ENCODE assay signal across 10 mouse cellular contexts in the genomic region with DNA sequence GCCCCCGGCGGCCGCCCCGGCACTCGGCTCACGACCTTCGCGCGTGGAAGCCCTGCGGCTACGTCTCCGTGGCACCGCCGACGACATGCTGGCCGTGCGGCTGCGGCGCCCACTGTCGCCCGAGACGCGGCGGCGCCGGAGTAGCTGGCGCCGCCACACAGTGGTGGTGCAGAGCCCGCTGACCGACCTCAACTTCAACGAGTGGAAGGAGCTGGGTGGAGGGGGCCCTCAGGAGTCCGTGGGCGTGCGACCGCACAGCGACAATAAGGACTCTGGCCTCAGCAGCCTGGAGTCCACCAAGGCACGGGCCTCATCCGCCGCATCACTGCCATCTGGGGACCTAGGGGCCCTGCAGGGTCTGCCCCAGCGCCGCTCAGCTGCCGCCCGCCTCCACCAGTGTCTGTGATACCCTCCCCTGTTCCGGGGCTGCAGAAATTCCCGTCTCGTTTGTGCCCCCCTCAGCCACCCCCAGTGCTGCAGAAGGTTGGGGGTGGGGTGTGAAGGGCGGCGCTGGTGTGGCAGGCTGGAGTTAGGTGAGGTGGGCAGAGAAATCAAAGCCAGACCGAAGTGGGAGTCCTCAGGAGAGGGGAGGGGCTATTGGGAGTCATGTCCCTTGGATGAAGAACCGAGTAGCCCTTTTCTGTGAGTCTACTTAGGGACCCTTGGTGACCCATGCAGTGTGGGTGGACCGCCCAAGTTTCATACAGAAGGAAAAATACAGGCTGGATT. TPM values are rescaled to one million over a fixed set of nuclear protein-coding genes. Genes with fewer than 3 reads are reported as not detected.
DNase-seq lines count a peak whose midpoint lies in the region; ATAC-seq lines count a peak whose summit lies in the region.
"Had no signal": no experiment of that assay in that cellular context is flagged by ENCODE, and none has a peak within 500 bp of the region (broad histone marks: within the 10 kb centered on the region; RNA-seq: fewer than 3 reads in every experiment).

No protein-coding gene starts in this region.

- H3K36me3 ChIP-seq in heart, embryonic 15.5 days = peaks cover 28% of the 10 kb centered on the region
- peaks cover 16% of the 10 kb centered on the region for H3K36me3 ChIP-seq in embryonic facial prominence, embryonic 12.5 days
- H3K36me3 ChIP-seq in hindbrain, embryonic 15.5 days = 0 out of 2 replicates have a peak, but pooled peaks cover 5% of the 10 kb centered on the region
- no peaks in the 10 kb centered on the region for H3K36me3 ChIP-seq in midbrain, embryonic 15.5 days (replicated peaks)

- no peak overlapping the region for H3K9ac ChIP-seq in heart, embryonic 15.5 days
- peak overlapping the region; percentile 31; the same call in 1 of the 2 replicates for H3K9ac ChIP-seq in embryonic facial prominence, embryonic 12.5 days
- 0 out of 2 replicates have a peak overlapping the region, but pooled peaks have one; percentile 17 for H3K9ac ChIP-seq in hindbrain, embryonic 15.5 days
- peak overlapping the region; percentile 16; the same call in 1 of the 2 replicates for H3K9ac ChIP-seq in midbrain, embryonic 15.5 days

- H3K27ac ChIP-seq in heart, embryonic 15.5 days = no peak overlapping the region
- no peak overlapping the region for H3K27ac ChIP-seq in embryonic facial prominence, embryonic 12.5 days
- H3K27ac ChIP-seq in hindbrain, embryonic 15.5 days (replicated peaks) = no peak overlapping the region
- no peak overlapping the region for H3K27ac ChIP-seq in midbrain, embryonic 15.5 days

- intact Hi-C loops in heart, postnatal 36 days (cut with DNase I) = no loop called here

- no peak for ATAC-seq in heart, embryonic 15.5 days (replicated peaks; ENCODE audit: insufficient number of reproducible peaks, insufficient read depth, low FRiP score, low read depth)
- 0 out of 2 replicates have a peak, but pooled peaks have one; percentile 23 for ATAC-seq in embryonic facial prominence, embryonic 12.5 days (ENCODE audit: insufficient number of reproducible peaks, insufficient read depth, low FRiP score, low TSS enrichment)
- peak; percentile 24; the same call in 1 of the 2 replicates for ATAC-seq in hindbrain, embryonic 15.5 days (ENCODE audit: low FRiP score, low read depth)
- ATAC-seq in midbrain, embryonic 15.5 days (replicated peaks) = peak; percentile 45

- H3K9me3 ChIP-seq in heart, embryonic 15.5 days (replicated peaks) = no peaks in the 10 kb centered on the region
- no peaks in the 10 kb centered on the region for H3K9me3 ChIP-seq in embryonic facial prominence, embryonic 12.5 days
- no peaks in the 10 kb centered on the region for H3K9me3 ChIP-seq in hindbrain, embryonic 15.5 days
- no peaks in the 10 kb centered on the region for H3K9me3 ChIP-seq in midbrain, embryonic 15.5 days

- peak overlapping the region; percentile 12 for H3K4me3 ChIP-seq in heart, embryonic 15.5 days
- peak overlapping the region; percentile 34 for H3K4me3 ChIP-seq in embryonic facial prominence, embryonic 12.5 days
- peak overlapping the region; percentile 31 for H3K4me3 ChIP-seq in hindbrain, embryonic 15.5 days
- H3K4me3 ChIP-seq in midbrain, embryonic 15.5 days = peak overlapping the region; percentile 28

- H3K27me3 ChIP-seq in heart, embryonic 15.5 days = peaks cover 21% of the 10 kb centered on the region
- peaks cover 50% of the 10 kb centered on the region for H3K27me3 ChIP-seq in embryonic facial prominence, embryonic 12.5 days
- peaks cover 40% of the 10 kb centered on the region for H3K27me3 ChIP-seq in hindbrain, embryonic 15.5 days
- H3K27me3 ChIP-seq in midbrain, embryonic 15.5 days (replicated peaks) = peaks cover 33% of the 10 kb centered on the region

- DNase-seq in heart, postnatal 36 days = no peak
- no peak for DNase-seq in spleen, postnatal 10 days (ENCODE audit: low spot score in 2 of 2)
- no peak for DNase-seq in adrenal gland, postnatal 10 days
- DNase-seq in spleen, postnatal 4 days (ENCODE audit: low spot score in 2 of 2) = no peak
- DNase-seq: spleen, adult 18-20 months had no signal

- peaks cover 10% of the 10 kb centered on the region for H3K4me1 ChIP-seq in heart, embryonic 15.5 days (replicated peaks)
- peaks cover 13% of the 10 kb centered on the region for H3K4me1 ChIP-seq in embryonic facial prominence, embryonic 12.5 days
- H3K4me1 ChIP-seq in hindbrain, embryonic 15.5 days (replicated peaks) = peaks cover 14% of the 10 kb centered on the region
- peaks cover 13% of the 10 kb centered on the region for H3K4me1 ChIP-seq in midbrain, embryonic 15.5 days

- peak overlapping the region; percentile 38 for H3K4me2 ChIP-seq in heart, embryonic 15.5 days
- H3K4me2 ChIP-seq in embryonic facial prominence, embryonic 12.5 days (replicated peaks) = peak overlapping the region; percentile 59
- H3K4me2 ChIP-seq in hindbrain, embryonic 15.5 days = peak overlapping the region; percentile 56
- H3K4me2 ChIP-seq in midbrain, embryonic 15.5 days = peak overlapping the region; percentile 50

- WGBS in heart, embryonic 15.5 days = 54% methylated on average over 51 of the region's 51 CpGs
- 10% methylated on average over 51 of the region's 51 CpGs for WGBS in embryonic facial prominence, embryonic 12.5 days
- 10% methylated on average over 51 of the region's 51 CpGs for WGBS in hindbrain, embryonic 15.5 days
- 8% methylated on average over 51 of the region's 51 CpGs for WGBS in midbrain, embryonic 15.5 days

RNA-seq across cellular contexts. Expression of gene 4933428G20Rik, which starts 0.7 kb away (rescaled TPM):
- polyA plus RNA-seq in heart, embryonic 15.5 days (2015; fragmentation: Nextera tagmentation; extraction: Ambion mirVana) = 0.78 and 1.0 TPM in 2 replicates
- not detected for total RNA-seq in heart, postnatal 36 days (2021)
- polyA plus RNA-seq in embryonic facial prominence, embryonic 12.5 days (2016; fragmentation: Nextera tagmentation; extraction: Ambion mirVana) = 1.1 and 1.4 TPM in 2 replicates
- polyA plus RNA-seq in hindbrain, embryonic 15.5 days (2015; fragmentation: Nextera tagmentation; extraction: Ambion mirVana) = 1.2 and 1.3 TPM in 2 replicates
- 1.3 and 1.6 TPM in 2 replicates for polyA plus RNA-seq in midbrain, embryonic 15.5 days (2015; fragmentation: Nextera tagmentation; extraction: Ambion mirVana)
- total RNA-seq in adrenal gland, postnatal 10 days (2021) = under 1 TPM in 1 of 2 experiments, not detected in 1; 0.18 TPM
- total RNA-seq: G1E had no signal
- polyA plus RNA-seq: G1E had no signal
